Mouse (Mus musculus) midbrain, embryonic 12.5 days (tissue): ENCODE measurements around the gene C130032M10Rik. TPM values are rescaled to one million over a fixed set of nuclear protein-coding genes. Genes with fewer than 3 reads are reported as not detected.

Source experiments
- ATAC-seq: fragments of 200-750 bp; cut with Nextera tagmentation; 2 replicates; pipeline ENCODE4 v1.8.0; 2017; ENCODE audit warnings: low read depth, moderate TSS enrichment, moderate library complexity; ENCODE audit not compliant: low FRiP score
- H3K27ac ChIP-seq: fragments of 300-500 bp; sonication (generic); replicated peaks from 2 replicates; pipeline ENCODE4 v1.5.1; 2016; ENCODE audit warnings: mild to moderate bottlenecking
- H3K27me3 ChIP-seq: fragments of 300-500 bp; sonication (generic); 2 replicates; pipeline ENCODE4 v1.6.1; 2016; ENCODE audit warnings: mild to moderate bottlenecking
- H3K36me3 ChIP-seq: fragments of 300-500 bp; sonication (generic); 2 replicates; pipeline ENCODE4 v1.6.1; 2016
- H3K4me1 ChIP-seq: fragments of 300-500 bp; sonication (generic); 2 replicates; pipeline ENCODE4 v1.6.1; 2016
- H3K4me2 ChIP-seq: fragments of 300-500 bp; sonication (generic); replicated peaks from 2 replicates; pipeline ENCODE4 v1.6.1; 2016; ENCODE audit warnings: mild to moderate bottlenecking, moderate library complexity
- H3K4me3 ChIP-seq: fragments of 300-500 bp; sonication (generic); 2 replicates; pipeline ENCODE4 v1.5.1; 2016; ENCODE audit warnings: mild to moderate bottlenecking
- H3K9ac ChIP-seq: fragments of 300-500 bp; sonication (generic); replicated peaks from 2 replicates; pipeline ENCODE4 v1.6.1; 2016; ENCODE audit warnings: mild to moderate bottlenecking, moderate library complexity
- H3K9me3 ChIP-seq: fragments of 300-500 bp; sonication (generic); 2 replicates; pipeline ENCODE4 v1.6.1; 2016; ENCODE audit warnings: mild to moderate bottlenecking
- WGBS: fragments of 180-500 bp; shearing (Covaris S2); methylation state at CpG from one replicate; pipeline ENCODE4 v1.1.7; 2016; 5-methylcytosine and 5-hydroxymethylcytosine counted together
- polyA plus RNA-seq: library from polyadenylated mRNA; unstranded; fragments of >200 nt; fragmentation: Nextera tagmentation; extraction: Ambion mirVana; gene quantifications from 2 replicates; pipeline ENCODE4 v1.2.1, GENCODE M21; 2016

The C130032M10Rik gene
- polyA plus RNA-seq = 0.43 and 0.45 TPM in 2 replicates

DNA sequence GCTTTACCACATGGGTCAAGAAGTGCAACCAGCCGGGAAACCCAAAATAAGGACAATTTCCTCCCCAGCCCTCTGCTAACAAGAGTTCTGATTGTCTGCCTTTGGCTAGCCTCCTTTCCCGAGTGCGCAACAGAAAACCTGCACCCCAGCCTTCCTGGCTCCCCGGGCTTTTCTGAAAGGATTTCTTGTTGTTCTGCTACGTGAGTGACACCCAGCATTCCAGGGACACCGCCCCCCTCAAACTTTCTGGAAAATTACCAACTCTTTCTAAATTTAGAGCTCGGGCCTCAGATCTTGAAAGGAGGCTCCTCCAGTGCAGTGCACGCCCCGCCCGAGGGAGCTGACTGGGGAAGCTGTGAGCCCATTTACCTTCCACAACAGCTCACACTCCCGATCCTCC lies at the start of gene C130032M10Rik:
TSS of gene C130032M10Rik (plus strand) at position 334 of the 400 bp plus-strand sequence.
- peaks cover 25% of the 10 kb centered on the region for H3K9me3 ChIP-seq
- H3K9ac ChIP-seq = no peak within 1 kb of the TSS
- no peak for ATAC-seq
- H3K27ac ChIP-seq = no peak within 1 kb of the TSS
- no peak within 1 kb of the TSS for H3K4me3 ChIP-seq
- WGBS = 92% methylated on average over 11 of the region's 11 CpGs
- H3K4me1 ChIP-seq = no peaks in the 10 kb centered on the region
- no peaks in the 10 kb centered on the region for H3K27me3 ChIP-seq
- H3K36me3 ChIP-seq = peaks cover 33% of the 10 kb centered on the region
- H3K4me2 ChIP-seq = no peak within 1 kb of the TSS

DNA sequence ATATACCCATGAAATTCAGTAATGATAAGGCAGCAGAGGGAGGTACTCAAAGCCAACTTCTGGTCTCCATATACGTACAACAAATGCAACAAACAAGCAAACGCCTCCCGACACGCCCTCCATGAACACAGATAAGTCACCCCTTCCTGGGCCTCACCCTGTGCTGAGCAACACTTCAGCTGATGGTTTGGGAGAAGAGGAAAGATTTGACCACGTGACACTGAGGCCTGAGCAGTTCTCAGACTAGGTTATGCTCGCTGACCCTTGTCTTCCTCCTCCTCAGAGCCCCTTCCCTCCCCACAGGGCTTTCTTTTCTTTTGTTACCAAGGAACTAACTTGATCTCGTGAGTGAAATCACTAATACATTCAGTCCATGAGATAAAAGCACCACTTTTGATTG lies 48.6 kb upstream of the C130032M10Rik start:
- Histone ChIP-seq H3K4me3 (no peak overlapping the region), H3K9ac (no peak overlapping the region), H3K9me3 (no peaks in the 10 kb centered on the region), H3K36me3 (peaks cover 18% of the 10 kb centered on the region), H3K27ac (no peak overlapping the region), H3K27me3 (no peaks in the 10 kb centered on the region), H3K4me1 (no peaks in the 10 kb centered on the region), H3K4me2 (no peak overlapping the region)
- no peak for ATAC-seq
- WGBS = 51% methylated on average over 7 of the region's 7 CpGs

DNA sequence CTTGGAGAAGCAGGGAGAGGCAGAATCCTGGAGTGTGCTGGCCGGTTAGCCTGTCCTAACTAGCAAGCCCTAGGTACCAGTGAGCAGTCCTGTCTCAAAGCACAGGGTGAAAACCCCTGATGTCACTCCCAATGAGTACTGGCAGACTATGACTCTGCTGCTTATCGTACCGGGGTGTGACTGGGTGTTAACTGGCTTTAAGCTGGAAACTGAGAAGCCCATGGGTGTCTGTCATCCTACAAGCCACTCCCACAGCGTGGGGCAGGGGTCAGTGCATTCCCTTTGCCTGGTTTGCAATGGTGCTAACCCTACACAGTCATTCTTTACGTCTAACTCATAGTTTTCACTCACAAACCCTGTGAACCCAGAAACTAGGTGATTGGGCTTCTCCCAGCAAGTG lies 47.3 kb upstream of the C130032M10Rik start:
- WGBS = 86% methylated on average over 5 of the region's 5 CpGs

DNA sequence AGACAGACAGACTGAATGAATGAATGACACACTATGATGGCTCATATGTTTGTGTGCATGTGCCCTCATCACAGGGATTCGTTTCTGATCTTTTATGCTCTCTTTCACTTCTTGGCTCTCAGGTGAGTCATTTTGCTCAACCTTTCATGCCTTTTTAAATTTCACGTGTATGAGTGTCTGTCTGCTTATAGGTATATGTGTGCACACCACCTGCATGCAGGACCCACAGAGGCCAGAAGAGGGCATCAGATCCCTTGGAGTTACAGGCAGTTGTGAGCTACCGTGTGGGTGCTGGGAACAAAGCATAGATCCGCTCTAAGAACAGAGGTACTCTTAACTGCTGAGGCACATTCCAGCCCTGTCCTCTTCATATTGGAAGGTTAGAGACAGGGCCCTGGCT lies 46.8 kb upstream of the C130032M10Rik start:
- peaks cover 18% of the 10 kb centered on the region for H3K36me3 ChIP-seq
- H3K27ac ChIP-seq = no peak overlapping the region
- H3K9me3 ChIP-seq = no peaks in the 10 kb centered on the region
- H3K4me2 ChIP-seq = no peak overlapping the region
- 94% methylated on average over 4 of the region's 4 CpGs for WGBS
- no peak for ATAC-seq
- H3K4me1 ChIP-seq = no peaks in the 10 kb centered on the region
- H3K9ac ChIP-seq = no peak overlapping the region
- no peaks in the 10 kb centered on the region for H3K27me3 ChIP-seq
- no peak overlapping the region for H3K4me3 ChIP-seq

More for the DNA sequence above, 47.3 kb upstream of the C130032M10Rik start:
- ATAC-seq = no peak
- Histone ChIP-seq H3K27me3 (no peaks in the 10 kb centered on the region), H3K4me3 (no peak overlapping the region), H3K9ac (no peak overlapping the region), H3K27ac (no peak overlapping the region), H3K4me1 (no peaks in the 10 kb centered on the region), H3K4me2 (no peak overlapping the region), H3K9me3 (no peaks in the 10 kb centered on the region), H3K36me3 (peaks cover 18% of the 10 kb centered on the region)

DNA sequence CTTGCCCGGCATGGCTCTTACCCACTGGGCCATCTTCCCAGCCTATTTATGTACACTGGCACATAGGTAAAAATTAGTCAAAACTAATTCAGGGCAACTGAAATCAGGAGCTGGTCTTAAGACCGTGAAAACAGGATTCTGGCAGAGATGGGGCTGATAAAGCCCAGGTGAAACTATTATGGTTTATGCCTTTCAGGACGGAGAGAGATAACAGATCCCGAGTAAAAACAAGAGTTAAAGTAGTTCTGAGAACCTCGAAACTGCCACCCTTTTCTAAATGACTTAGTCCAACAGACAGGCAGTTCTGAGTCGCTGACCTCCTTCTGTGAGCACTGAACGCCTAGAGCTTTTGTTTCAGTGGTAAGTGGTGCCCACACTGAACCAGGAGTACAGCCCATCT lies 43.6 kb upstream of the C130032M10Rik start:
- peaks cover 3% of the 10 kb centered on the region for H3K36me3 ChIP-seq

DNA sequence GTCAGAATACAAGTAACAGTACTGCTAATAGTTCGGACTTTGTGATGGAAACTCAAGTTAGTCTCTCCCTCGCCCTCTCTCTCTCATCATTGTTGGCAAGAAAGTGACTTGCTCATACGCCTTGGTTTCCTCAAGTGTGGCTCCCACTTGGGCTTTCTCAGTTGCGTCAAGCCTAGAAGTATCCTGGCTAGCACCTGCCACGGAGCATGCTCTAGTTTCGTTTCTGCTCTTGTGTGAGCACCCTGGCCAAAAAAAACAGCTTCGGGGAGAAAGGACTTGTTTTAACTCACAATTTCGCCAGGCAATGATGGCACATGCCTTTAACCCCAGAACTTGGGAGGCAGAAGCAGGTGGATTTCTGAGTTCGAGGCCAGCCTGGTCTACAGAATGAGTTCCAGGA lies 38.5 kb upstream of the C130032M10Rik start:
- no peak for ATAC-seq
- Histone ChIP-seq H3K9me3 (no peaks in the 10 kb centered on the region), H3K4me1 (no peaks in the 10 kb centered on the region), H3K36me3 (no peaks in the 10 kb centered on the region), H3K27me3 (no peaks in the 10 kb centered on the region), H3K4me2 (no peak overlapping the region), H3K4me3 (no peak overlapping the region), H3K27ac (no peak overlapping the region), H3K9ac (no peak overlapping the region)
- WGBS = 96% methylated on average over 9 of the region's 9 CpGs

More for the DNA sequence above, 43.6 kb upstream of the C130032M10Rik start:
- H3K9ac ChIP-seq = no peak overlapping the region
- H3K4me3 ChIP-seq = no peak overlapping the region
- no peak overlapping the region for H3K27ac ChIP-seq
- 82% methylated on average over 7 of the region's 7 CpGs for WGBS
- no peaks in the 10 kb centered on the region for H3K27me3 ChIP-seq
- H3K9me3 ChIP-seq = no peaks in the 10 kb centered on the region
- H3K4me2 ChIP-seq = no peak overlapping the region
- no peak for ATAC-seq
- H3K4me1 ChIP-seq = no peaks in the 10 kb centered on the region

DNA sequence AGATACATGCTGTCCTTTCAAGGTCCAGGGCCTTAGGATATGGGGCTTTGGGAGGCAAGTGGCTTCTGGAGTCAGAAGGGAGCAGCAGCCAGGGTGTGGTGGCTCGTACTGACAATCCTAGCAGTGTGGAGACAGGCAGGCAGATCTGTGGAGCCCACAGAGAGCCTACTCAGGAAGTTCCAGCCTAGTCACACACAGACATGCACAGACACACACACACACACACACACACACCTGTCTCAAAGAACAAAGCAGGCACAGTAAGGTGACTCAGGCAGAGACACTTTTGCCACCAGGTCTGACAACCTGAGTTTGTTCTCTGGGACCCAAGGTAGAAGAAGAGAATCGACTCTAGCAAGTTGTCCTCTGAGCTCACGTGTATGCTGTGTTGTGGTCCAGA lies 34.6 kb upstream of the C130032M10Rik start:
- Histone ChIP-seq H3K4me3 (no peak overlapping the region), H3K36me3 (no peaks in the 10 kb centered on the region), H3K9me3 (no peaks in the 10 kb centered on the region), H3K27me3 (no peaks in the 10 kb centered on the region), H3K9ac (no peak overlapping the region), H3K4me2 (no peak overlapping the region), H3K4me1 (no peaks in the 10 kb centered on the region), H3K27ac (no peak overlapping the region)
- 85% methylated on average over 3 of the region's 3 CpGs for WGBS
- ATAC-seq = no peak

DNA sequence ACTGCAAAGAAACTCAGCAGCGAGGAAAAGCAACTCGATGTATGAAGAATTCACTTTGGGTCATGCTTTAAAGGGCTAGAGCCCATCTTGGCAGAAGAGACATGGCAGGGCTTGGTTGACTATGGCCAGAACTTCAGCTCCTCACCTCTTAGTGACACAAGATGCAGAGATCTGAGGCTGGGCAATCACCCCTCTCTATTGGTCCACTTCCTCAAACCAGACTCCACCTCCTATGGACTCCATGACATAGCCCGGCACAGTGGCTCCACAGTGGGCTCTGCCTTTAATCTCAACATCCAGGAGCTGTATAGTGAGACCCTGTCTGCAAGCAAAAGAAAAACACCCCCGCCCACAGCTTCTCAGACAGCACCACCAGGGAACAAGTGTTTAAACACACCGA lies 30.7 kb upstream of the C130032M10Rik start:
- Histone ChIP-seq H3K9ac (no peak overlapping the region), H3K27ac (no peak overlapping the region), H3K27me3 (no peaks in the 10 kb centered on the region), H3K4me1 (no peaks in the 10 kb centered on the region), H3K4me2 (no peak overlapping the region), H3K4me3 (no peak overlapping the region), H3K9me3 (no peaks in the 10 kb centered on the region), H3K36me3 (no peaks in the 10 kb centered on the region)
- 81% methylated on average over 5 of the region's 5 CpGs for WGBS
- no peak for ATAC-seq

DNA sequence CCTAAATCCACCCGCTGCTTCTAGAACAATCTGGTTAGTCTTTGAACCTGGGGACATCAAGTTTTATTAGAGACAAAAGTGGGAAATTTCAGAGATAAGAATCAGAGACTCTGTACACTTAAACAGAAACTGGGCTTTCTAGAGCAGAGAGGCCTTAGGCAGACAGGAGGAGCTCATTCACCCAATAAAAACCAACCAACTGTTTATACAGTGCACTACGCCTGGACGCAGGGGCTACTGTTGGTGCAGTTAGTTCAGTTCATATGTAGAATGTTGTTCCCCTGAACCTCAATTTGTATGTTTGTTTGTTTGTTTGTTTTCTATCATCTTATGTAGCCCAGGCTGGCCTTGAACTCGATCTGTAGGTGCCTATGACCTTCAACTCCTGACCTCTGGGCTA lies 28.7 kb upstream of the C130032M10Rik start:
- Histone ChIP-seq H3K4me3 (no peak overlapping the region), H3K36me3 (no peaks in the 10 kb centered on the region), H3K4me2 (no peak overlapping the region), H3K9ac (no peak overlapping the region), H3K4me1 (no peaks in the 10 kb centered on the region), H3K9me3 (no peaks in the 10 kb centered on the region), H3K27ac (no peak overlapping the region), H3K27me3 (no peaks in the 10 kb centered on the region)
- WGBS = 89% methylated on average over 4 of the region's 4 CpGs
- no peak for ATAC-seq

DNA sequence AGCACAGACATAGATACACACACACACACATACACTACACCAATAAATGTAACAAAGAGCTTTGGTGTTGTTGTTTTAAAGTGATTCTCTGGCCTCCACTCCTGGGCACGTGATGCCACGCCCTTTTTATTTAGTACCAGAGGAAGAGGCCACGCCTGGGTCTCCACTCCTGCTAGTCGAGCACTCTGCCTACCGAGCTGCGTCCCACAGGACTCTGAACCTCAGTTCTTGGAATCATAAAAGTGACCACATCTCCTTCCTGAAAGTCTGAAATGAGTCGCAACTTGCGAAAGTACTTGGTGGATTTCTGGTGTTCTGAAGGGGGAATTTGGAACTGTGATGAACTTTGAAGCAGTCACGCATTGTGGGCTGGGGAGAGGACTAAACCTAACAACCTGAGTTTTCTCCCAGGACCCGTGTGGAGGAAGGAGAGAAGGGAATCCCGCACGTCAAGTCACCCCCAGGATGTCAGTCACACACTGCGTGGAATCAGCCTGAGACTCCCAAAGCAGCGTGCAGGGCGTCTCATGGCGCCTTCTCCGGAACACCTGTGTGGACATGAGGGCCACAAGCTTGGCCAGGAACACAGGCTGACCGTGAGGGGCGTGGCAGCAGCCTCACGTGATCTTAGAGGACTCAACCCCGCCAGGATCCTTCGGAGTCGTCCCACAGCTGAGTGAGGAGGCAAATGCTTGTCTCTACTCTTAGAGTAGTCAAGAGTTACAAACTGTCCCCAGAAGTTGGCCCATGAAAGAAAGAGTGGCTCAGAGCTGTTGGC lies 27.8 kb upstream of the C130032M10Rik start:
- ATAC-seq = no peak
- Histone ChIP-seq H3K36me3 (no peaks in the 10 kb centered on the region), H3K4me3 (no peak overlapping the region), H3K9me3 (no peaks in the 10 kb centered on the region), H3K27ac (no peak overlapping the region), H3K4me1 (no peaks in the 10 kb centered on the region), H3K27me3 (no peaks in the 10 kb centered on the region), H3K4me2 (no peak overlapping the region), H3K9ac (no peak overlapping the region)
- WGBS = 89% methylated on average over 23 of the region's 23 CpGs

DNA sequence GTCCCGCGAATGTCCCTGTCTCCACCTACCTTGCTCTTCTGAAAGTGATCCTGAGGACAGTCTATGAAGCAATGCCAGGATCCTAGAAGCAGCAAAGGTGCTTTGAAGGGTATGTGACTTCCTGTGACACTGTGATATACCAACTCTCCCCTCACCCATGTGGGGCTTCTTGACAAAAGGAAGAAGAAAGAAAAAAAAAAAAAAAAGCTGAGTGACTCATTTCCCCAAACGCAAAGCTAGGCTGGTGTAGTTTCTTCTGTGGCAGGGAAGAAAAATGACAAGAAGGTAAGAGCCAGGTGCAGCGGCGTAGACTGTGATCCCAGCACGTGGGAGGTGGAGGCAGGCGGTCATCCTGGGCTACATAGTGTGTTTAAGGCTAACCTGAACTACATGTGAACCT lies 19.0 kb upstream of the C130032M10Rik start:
- 87% methylated on average over 7 of the region's 7 CpGs for WGBS
- ATAC-seq = no peak
- Histone ChIP-seq H3K27me3 (peaks cover 7% of the 10 kb centered on the region; the same call in 1 of the 2 replicates), H3K9ac (no peak overlapping the region), H3K27ac (no peak overlapping the region), H3K36me3 (no peaks in the 10 kb centered on the region), H3K4me1 (no peaks in the 10 kb centered on the region), H3K4me3 (no peak overlapping the region), H3K4me2 (no peak overlapping the region), H3K9me3 (no peaks in the 10 kb centered on the region)

DNA sequence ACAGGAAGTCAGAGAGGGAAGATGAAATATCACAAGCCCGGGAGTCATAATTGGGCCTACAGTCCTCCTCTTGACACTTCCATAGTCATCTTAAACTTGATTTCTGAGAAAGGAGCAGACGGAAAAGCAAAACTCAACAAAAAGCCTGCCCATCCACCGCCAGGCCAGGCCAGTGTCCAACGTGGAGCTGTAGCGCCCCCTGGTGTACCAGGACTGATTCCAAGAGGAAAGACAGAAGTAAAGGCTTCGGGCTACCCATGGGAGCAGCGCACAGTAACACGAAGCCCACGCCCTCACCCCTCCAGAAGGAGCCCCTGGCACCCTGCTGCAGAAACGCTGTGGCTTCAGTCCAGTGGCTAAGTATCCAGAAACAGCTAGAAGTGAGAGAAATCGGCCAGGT lies 17.3 kb upstream of the C130032M10Rik start:
- peaks cover 7% of the 10 kb centered on the region; the same call in 1 of the 2 replicates for H3K27me3 ChIP-seq
- 8% methylated on average over 11 of the region's 11 CpGs for WGBS
- H3K9me3 ChIP-seq = no peaks in the 10 kb centered on the region
- no peaks in the 10 kb centered on the region for H3K36me3 ChIP-seq
- no peaks in the 10 kb centered on the region for H3K4me1 ChIP-seq
- no peak overlapping the region for H3K27ac ChIP-seq
- 0 out of 2 replicates have a peak, but pooled peaks have one; percentile 27 for ATAC-seq
- H3K4me2 ChIP-seq = peak overlapping the region; percentile 13; the same call in 1 of the 2 replicates
- H3K4me3 ChIP-seq = no peak overlapping the region
- H3K9ac ChIP-seq = no peak overlapping the region
